Mouse (Mus musculus) layer of hippocampus, adult 2 months (tissue): ENCODE data around the gene Avpi1. TPM values are rescaled to one million over a fixed set of nuclear protein-coding genes. Genes with fewer than 3 reads are reported as not detected.
"Not testable (repeated sequence)": the region's sequence is repeated elsewhere in the genome, so short reads cannot be mapped to it uniquely, and the experiment has no call there.

Experiments
- DNase-seq, 2 experiments: peaks; one replicate each; pipeline ENCODE4 v3.0.0; 2022; ENCODE audit warnings: low spot score in 2 of 2
- H3K27ac ChIP-seq: fragments of 200-600 bp; 2 replicates; pipeline ENCODE4 v1.8.1; 2022
- H3K4me3 ChIP-seq: fragments of 200-600 bp; 2 replicates; pipeline ENCODE4 v1.8.1; 2022; ENCODE audit warnings: mild to moderate bottlenecking
- CTCF ChIP-seq: fragments of 200-600 bp; conservative IDR thresholded peaks from 2 replicates; pipeline ENCODE4 v1.8.1; 2022; ENCODE audit warnings: antibody characterized with exemption, mild to moderate bottlenecking, moderate library complexity
- total RNA-seq, 2 experiments: library from RNA; stranded (reverse); gene quantifications; 2 replicates each; pipeline ENCODE4 v1.2.3; 2021

Avpi1 gene
- total RNA-seq, 2 experiments from 2014 or later, result 18.0 to 20.7 TPM

- H3K4me3 ChIP-seq, result no peak overlapping the region
- DNase-seq, result no peak
- no peak for TF ChIP-seq CTCF
- peak overlapping the region; percentile 61 for H3K27ac ChIP-seq
Measured at GRCm38 (mm10) chr19:42124684-42125083, 4.2 kb downstream of the Avpi1 start.

- no peak for DNase-seq
- no peak for TF ChIP-seq CTCF
- H3K27ac ChIP-seq, result no peak overlapping the region
- no peak overlapping the region for H3K4me3 ChIP-seq
Measured at GRCm38 (mm10) chr19:42120451-42120850, 8.4 kb downstream of the Avpi1 start.

GRCm38 (mm10) chr19:42118596-42118995, 10.3 kb downstream of the Avpi1 start:
- Histone ChIP-seq H3K27ac (no peak overlapping the region), H3K4me3 (no peak overlapping the region)
- TF ChIP-seq CTCF, result no peak
- no peak for DNase-seq

GRCm38 (mm10) chr19:42118142-42118541, 10.7 kb downstream of the Avpi1 start:
- no peak for TF ChIP-seq CTCF
- DNase-seq, result no peak
- Histone ChIP-seq H3K27ac (no peak overlapping the region), H3K4me3 (no peak overlapping the region)

- DNase-seq, result no peak
- Histone ChIP-seq H3K4me3 (no peak overlapping the region), H3K27ac (no peak overlapping the region)
- no peak for TF ChIP-seq CTCF
Measured at GRCm38 (mm10) chr19:42115783-42116335, 13.0 kb downstream of the Avpi1 start.

GRCm38 (mm10) chr19:42104681-42105080, 24.2 kb downstream of the Avpi1 start:
- no peak overlapping the region for H3K4me3 ChIP-seq
- no peak overlapping the region for H3K27ac ChIP-seq
- no peak for DNase-seq
- no peak for TF ChIP-seq CTCF

GRCm38 (mm10) chr19:42099406-42099805, 29.5 kb downstream of the Avpi1 start:
- no peak for DNase-seq
- no peak for TF ChIP-seq CTCF
- Histone ChIP-seq H3K27ac (no peak overlapping the region), H3K4me3 (no peak overlapping the region)

GRCm38 (mm10) chr19:42090637-42091141, 38.2 kb downstream of the Avpi1 start:
- peak; percentile 10 to 32 for DNase-seq
- TF ChIP-seq CTCF, result no peak
- Histone ChIP-seq H3K4me3 (peak overlapping the region; percentile 74), H3K27ac (peak overlapping the region; percentile 86)

- no peak for TF ChIP-seq CTCF
- H3K4me3 ChIP-seq, result peak within 1 kb of the TSS; percentile 74
- H3K27ac ChIP-seq, result peak within 1 kb of the TSS; percentile 86
- peak; percentile 99 to 100 for DNase-seq
Measured at GRCm38 (mm10) chr19:42089748-42090595, 38.9 kb downstream of the Avpi1 start, which contains the start of gene Pi4k2a. Gene Pi4k2a, plus strand, starts transcription at chr19:42090470.

- Histone ChIP-seq H3K27ac (peak overlapping the region; percentile 83), H3K4me3 (peak overlapping the region; percentile 74)
- DNase-seq, result peak; percentile 31 to 48
- TF ChIP-seq CTCF, result no peak
Measured at GRCm38 (mm10) chr19:42089103-42089747, 39.6 kb downstream of the Avpi1 start.

GRCm38 (mm10) chr19:42086166-42086565, 42.7 kb downstream of the Avpi1 start, which contains the start of gene Morn4:
Gene Morn4, minus strand, starts transcription at chr19:42086357.
- no peak for TF ChIP-seq CTCF
- H3K4me3 ChIP-seq, result peak within 1 kb of the TSS; percentile 92
- peak within 1 kb of the TSS; percentile 90 for H3K27ac ChIP-seq
- peak; percentile 91 to 95 for DNase-seq

GRCm38 (mm10) chr19:42085690-42086089, 43.2 kb downstream of the Avpi1 start:
- H3K27ac ChIP-seq, result peak overlapping the region; percentile 90
- no peak for DNase-seq
- H3K4me3 ChIP-seq, result peak overlapping the region; percentile 92
- no peak for TF ChIP-seq CTCF

GRCm38 (mm10) chr19:42081613-42082012, 47.2 kb downstream of the Avpi1 start:
- not testable (repeated sequence) for H3K27ac ChIP-seq, DNase-seq, H3K4me3 ChIP-seq
